Mouse (Mus musculus) midbrain, embryonic 15.5 days (tissue): ENCODE measurements around the gene Clasp2. TPM values are rescaled to one million over a fixed set of nuclear protein-coding genes. Genes with fewer than 3 reads are reported as not detected.
"Not testable (repeated sequence)": the region's sequence is repeated elsewhere in the genome, so short reads cannot be mapped to it uniquely, and the experiment has no call there.

Experiments
- ATAC-seq: fragments of 200-750 bp; cut with Nextera tagmentation; replicated peaks from 2 replicates; pipeline ENCODE4 v1.8.0; 2017; ENCODE audit warnings: moderate TSS enrichment
- H3K27ac ChIP-seq: fragments of 300-500 bp; sonication (generic); 2 replicates; pipeline ENCODE4 v1.5.1; 2015; ENCODE audit warnings: mild to moderate bottlenecking, inconsistent platforms
- H3K27me3 ChIP-seq: fragments of 300-500 bp; sonication (generic); replicated peaks from 2 replicates; pipeline ENCODE4 v1.6.1; 2015; ENCODE audit warnings: inconsistent platforms
- H3K36me3 ChIP-seq: fragments of 300-500 bp; sonication (generic); replicated peaks from 2 replicates; pipeline ENCODE4 v1.6.1; 2015; ENCODE audit warnings: inconsistent platforms
- H3K4me1 ChIP-seq: fragments of 300-500 bp; sonication (generic); 2 replicates; pipeline ENCODE4 v1.6.1; 2015; ENCODE audit warnings: inconsistent platforms
- H3K4me2 ChIP-seq: fragments of 300-500 bp; sonication (generic); 2 replicates; pipeline ENCODE4 v1.6.1; 2015; ENCODE audit warnings: inconsistent platforms, mild to moderate bottlenecking, moderate library complexity
- H3K4me3 ChIP-seq: fragments of 300-500 bp; sonication (generic); 2 replicates; pipeline ENCODE4 v1.5.1; 2015; ENCODE audit warnings: mild to moderate bottlenecking, inconsistent platforms
- H3K9ac ChIP-seq: fragments of 300-500 bp; sonication (generic); 2 replicates; pipeline ENCODE4 v1.6.1; 2015; ENCODE audit warnings: mild to moderate bottlenecking, inconsistent platforms
- H3K9me3 ChIP-seq: fragments of 300-500 bp; sonication (generic); 2 replicates; pipeline ENCODE4 v1.6.1; 2016; ENCODE audit warnings: inconsistent platforms
- WGBS: fragments of 180-500 bp; shearing (Covaris S2); methylation state at CpG from one replicate; pipeline ENCODE4 v1.1.7; 2015; ENCODE audit warnings: mixed read lengths; 5-methylcytosine and 5-hydroxymethylcytosine counted together
- polyA plus RNA-seq: library from polyadenylated mRNA; unstranded; fragments of >200 nt; fragmentation: Nextera tagmentation; extraction: Ambion mirVana; gene quantifications from 2 replicates; pipeline ENCODE4 v1.2.1, GENCODE M21; 2015

The Clasp2 gene
- polyA plus RNA-seq, 1 experiment from 2014 or later: 143 TPM

DNA sequence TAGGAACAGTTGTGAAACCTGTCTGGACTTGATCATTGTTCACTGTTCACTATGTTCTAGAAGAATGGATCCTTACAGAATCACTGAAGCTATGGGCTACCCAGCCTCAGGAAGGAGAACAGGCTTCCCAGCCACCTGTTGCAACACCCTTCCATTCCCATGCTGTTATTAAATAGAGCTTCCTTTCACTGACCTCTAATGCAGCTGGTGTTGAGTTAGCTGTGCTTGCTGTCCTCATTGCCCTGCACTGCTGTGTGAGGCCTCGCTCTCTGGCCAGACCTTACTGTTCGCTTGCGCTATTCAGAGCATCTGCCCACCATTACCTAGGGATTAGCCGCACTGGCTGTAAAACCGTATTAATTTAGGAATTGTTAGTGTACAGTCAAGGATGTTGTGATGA is 96.2 kb downstream of the Clasp2 start:
- Histone ChIP-seq H3K27ac (no peak overlapping the region), H3K4me2 (no peak overlapping the region), H3K4me1 (no peaks in the 10 kb centered on the region), H3K36me3 (peaks cover 4% of the 10 kb centered on the region; the same call in 1 of the 2 replicates), H3K4me3 (no peak overlapping the region), H3K9me3 (no peaks in the 10 kb centered on the region), H3K9ac (no peak overlapping the region), H3K27me3 (no peaks in the 10 kb centered on the region)
- 86% methylated on average over 5 of the region's 5 CpGs for WGBS
- no peak for ATAC-seq

DNA sequence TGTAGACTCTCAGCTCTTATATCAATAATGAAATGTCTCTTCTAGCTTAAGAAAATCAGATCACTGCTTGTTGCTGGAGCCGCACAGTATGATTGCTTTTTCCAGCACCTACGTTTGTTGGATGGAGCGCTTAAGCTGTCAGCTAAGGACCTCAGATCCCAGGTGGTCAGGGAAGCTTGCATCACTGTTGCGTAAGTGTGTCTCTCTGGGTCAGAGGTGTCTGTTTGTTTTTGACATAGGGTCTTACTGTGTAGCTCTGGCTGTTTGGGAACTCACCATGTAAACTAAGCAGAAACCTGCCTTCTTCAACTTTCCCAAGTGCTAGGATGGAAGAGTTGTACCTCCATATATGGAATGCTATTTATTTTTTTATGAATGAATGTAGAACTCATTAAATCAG is 102.8 kb downstream of the Clasp2 start:
- H3K4me2 ChIP-seq: no peak overlapping the region
- no peak overlapping the region for H3K9ac ChIP-seq
- H3K9me3 ChIP-seq: no peaks in the 10 kb centered on the region
- WGBS: 90% methylated on average over 4 of the region's 4 CpGs
- no peak overlapping the region for H3K4me3 ChIP-seq
- no peak overlapping the region for H3K27ac ChIP-seq
- H3K4me1 ChIP-seq: no peaks in the 10 kb centered on the region
- no peak for ATAC-seq
- H3K27me3 ChIP-seq: no peaks in the 10 kb centered on the region
- H3K36me3 ChIP-seq: peaks cover 17% of the 10 kb centered on the region; the same call in 1 of the 2 replicates

DNA sequence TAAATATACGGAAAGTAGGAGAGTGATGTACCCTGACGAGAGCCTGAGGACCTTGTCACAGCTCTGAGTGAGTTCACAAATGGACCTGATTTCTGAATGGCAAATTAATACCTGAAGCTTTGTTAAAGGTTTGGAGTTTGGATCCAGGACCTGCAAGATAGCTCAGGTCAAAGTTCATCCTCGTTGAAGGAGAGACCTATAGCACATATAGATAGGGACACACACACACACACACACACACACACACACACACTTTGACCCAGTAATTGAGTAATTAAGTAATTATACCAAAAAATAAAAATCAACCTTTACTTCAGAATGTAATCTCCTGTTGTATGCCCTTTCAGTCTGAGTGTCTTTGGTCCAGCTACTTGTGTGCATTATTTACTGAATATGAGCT is 114.2 kb downstream of the Clasp2 start:
- no peak for ATAC-seq
- no peaks in the 10 kb centered on the region for H3K4me1 ChIP-seq
- H3K36me3 ChIP-seq: peaks cover 32% of the 10 kb centered on the region; the same call in 1 of the 2 replicates
- H3K4me3 ChIP-seq: no peak overlapping the region
- H3K4me2 ChIP-seq: no peak overlapping the region
- no peaks in the 10 kb centered on the region for H3K9me3 ChIP-seq
- 96% methylated on average over 3 of the region's 3 CpGs for WGBS
- H3K9ac ChIP-seq: no peak overlapping the region
- H3K27ac ChIP-seq: no peak overlapping the region
- no peaks in the 10 kb centered on the region for H3K27me3 ChIP-seq

DNA sequence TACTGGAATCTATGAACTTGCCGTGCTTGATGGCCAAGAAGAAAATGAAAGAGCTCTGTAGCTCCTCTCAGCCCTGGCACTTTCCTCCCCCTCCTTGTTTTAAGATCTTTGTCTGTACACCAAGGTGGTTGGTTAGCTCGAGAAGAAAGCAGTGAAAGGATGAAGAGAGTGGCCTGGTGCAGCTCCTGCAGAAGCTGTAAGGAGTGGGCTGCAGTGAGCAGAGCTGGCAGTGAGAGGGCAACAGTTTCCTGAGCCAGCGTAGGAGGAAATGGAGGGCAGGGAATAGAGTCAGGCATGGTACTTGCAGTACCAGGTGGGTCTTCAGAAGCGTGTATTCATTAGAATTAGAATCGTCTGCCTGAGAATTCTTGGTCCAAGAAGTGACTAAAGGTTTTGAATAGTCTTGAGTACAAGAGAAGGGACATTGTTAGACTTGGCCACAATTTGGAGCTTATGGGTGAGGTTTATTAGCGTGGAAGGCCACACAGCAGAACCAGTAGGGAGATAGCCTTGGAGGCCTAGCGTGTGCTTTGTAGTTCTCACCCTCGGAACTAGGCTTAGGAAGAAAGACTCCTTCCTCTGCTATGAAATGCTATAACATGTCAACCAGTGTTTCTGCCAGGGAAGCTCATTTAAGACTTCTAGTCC is 116.1 kb downstream of the Clasp2 start:
- no peak for ATAC-seq
- H3K9me3 ChIP-seq: no peaks in the 10 kb centered on the region
- H3K4me1 ChIP-seq: no peaks in the 10 kb centered on the region
- WGBS: 90% methylated on average over 8 of the region's 8 CpGs
- H3K4me2 ChIP-seq: no peak overlapping the region
- peaks cover 28% of the 10 kb centered on the region for H3K36me3 ChIP-seq
- no peaks in the 10 kb centered on the region for H3K27me3 ChIP-seq
- no peak overlapping the region for H3K4me3 ChIP-seq
- H3K27ac ChIP-seq: no peak overlapping the region
- H3K9ac ChIP-seq: no peak overlapping the region

DNA sequence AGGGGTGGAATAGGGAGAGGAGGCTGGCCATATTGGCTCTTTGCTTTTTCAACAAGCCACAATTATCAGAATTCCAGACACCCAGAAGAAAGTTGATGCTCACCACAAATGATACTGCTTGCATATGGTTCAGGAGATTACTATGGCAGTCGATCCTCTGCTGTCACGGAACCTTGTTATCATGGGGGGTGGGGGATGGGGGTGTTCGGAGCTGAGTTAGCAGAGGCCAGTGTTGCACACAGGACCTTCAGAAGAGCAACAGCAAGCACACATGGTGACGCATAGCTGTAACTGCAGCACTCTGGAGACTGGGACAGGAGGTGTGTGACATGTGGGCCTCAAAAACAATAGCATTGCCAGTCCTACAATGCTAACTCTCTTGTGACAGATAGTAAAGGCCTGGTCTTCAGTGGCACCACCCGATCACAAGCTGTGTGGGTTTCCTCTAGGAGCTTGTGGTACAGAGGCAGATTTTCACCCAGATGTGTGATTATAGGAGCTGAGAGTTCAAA is 116.7 kb downstream of the Clasp2 start:
- ATAC-seq: no peak
- 87% methylated on average over 5 of the region's 5 CpGs for WGBS
- H3K36me3 ChIP-seq: peaks cover 29% of the 10 kb centered on the region

DNA sequence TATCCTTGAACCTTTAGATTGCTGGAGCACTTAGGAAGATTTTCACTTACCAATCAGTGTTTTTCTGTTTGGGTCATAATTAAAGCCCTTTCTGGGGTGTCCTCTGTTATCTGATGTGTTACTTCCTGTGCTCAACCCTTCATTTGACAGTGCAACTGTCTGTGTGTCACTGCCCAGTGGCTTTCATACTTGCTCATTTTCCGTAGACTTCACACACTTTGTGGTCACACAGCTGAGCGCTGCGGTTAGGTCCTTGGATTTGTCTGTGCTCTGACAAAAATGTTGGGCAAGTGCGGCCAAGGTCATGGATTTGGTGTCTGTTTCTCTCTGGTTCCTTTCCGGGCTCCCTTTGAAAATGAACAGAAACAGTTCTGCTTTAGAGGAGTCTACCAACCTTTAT is 118.1 kb downstream of the Clasp2 start:
- WGBS: 94% methylated on average over 5 of the region's 5 CpGs
- Histone ChIP-seq H3K36me3 (peaks cover 24% of the 10 kb centered on the region), H3K4me2 (no peak overlapping the region), H3K4me3 (no peak overlapping the region), H3K9me3 (no peaks in the 10 kb centered on the region), H3K9ac (no peak overlapping the region), H3K4me1 (no peaks in the 10 kb centered on the region), H3K27ac (no peak overlapping the region), H3K27me3 (no peaks in the 10 kb centered on the region)
- no peak for ATAC-seq

More for the DNA sequence above, 116.7 kb downstream of the Clasp2 start:
- H3K4me2 ChIP-seq: no peak overlapping the region
- no peaks in the 10 kb centered on the region for H3K4me1 ChIP-seq
- no peak overlapping the region for H3K27ac ChIP-seq
- H3K4me3 ChIP-seq: no peak overlapping the region
- no peaks in the 10 kb centered on the region for H3K27me3 ChIP-seq
- H3K9ac ChIP-seq: no peak overlapping the region
- H3K9me3 ChIP-seq: no peaks in the 10 kb centered on the region

DNA sequence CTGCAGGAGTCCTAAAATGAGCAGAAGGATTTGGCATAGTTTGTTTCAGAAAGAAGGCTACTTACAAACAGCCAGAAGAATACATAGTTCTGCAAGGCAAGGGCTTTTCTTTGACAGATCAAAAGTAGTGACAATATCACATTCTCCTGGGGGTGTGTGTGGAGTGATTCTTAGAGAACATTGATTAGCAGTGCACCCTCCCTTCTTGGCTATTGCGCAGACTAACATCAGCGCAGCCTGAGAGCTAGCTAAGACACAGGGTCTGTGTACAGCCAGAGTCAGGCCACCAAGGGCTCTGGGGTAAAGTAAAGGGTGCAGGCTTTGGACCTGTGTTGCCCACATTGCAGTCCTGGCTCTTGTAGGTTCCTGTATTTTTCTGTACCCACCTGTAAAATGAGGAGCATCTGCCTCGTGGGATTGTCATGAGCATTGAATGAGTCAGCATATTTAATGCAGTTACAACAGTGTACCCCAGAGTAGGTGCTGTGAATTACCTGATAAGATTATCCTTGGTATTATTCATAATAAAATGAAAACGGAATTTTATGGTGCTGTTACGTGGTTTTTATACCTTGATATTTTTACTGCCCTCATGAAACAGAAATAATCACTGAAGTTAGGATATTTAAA is 122.2 kb downstream of the Clasp2 start:
- H3K4me3 ChIP-seq: no peak overlapping the region
- no peak overlapping the region for H3K4me2 ChIP-seq
- peaks cover 34% of the 10 kb centered on the region for H3K36me3 ChIP-seq
- H3K27ac ChIP-seq: no peak overlapping the region
- no peak overlapping the region for H3K9ac ChIP-seq
- no peak for ATAC-seq
- H3K4me1 ChIP-seq: no peaks in the 10 kb centered on the region
- no peaks in the 10 kb centered on the region for H3K27me3 ChIP-seq
- no peaks in the 10 kb centered on the region for H3K9me3 ChIP-seq
- 90% methylated on average over 5 of the region's 5 CpGs for WGBS

DNA sequence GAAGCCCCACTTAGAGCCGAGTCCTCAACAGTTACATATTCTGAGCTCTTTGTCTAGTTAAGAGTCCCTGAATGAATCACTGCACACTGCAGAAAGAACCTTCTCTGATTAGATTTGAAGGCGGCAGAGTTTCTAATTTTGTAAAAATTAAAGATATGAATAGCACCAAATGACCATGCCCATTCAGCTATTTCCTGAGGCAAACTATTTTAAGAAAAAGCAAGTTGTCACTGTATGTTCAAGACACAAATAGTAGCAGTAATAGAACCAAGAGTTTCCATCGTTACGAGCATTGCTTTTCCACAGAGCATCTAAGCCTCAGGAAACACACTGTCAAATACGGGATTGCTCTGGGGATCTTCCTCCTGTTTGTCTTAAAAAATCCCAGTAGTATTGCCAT is 126.7 kb downstream of the Clasp2 start:
- Histone ChIP-seq H3K36me3 (peaks cover 43% of the 10 kb centered on the region), H3K9me3 (no peaks in the 10 kb centered on the region), H3K27ac (no peak overlapping the region), H3K9ac (no peak overlapping the region), H3K4me1 (no peaks in the 10 kb centered on the region), H3K27me3 (no peaks in the 10 kb centered on the region), H3K4me2 (no peak overlapping the region), H3K4me3 (no peak overlapping the region)
- 88% methylated on average over 5 of the region's 5 CpGs for WGBS
- ATAC-seq: no peak

DNA sequence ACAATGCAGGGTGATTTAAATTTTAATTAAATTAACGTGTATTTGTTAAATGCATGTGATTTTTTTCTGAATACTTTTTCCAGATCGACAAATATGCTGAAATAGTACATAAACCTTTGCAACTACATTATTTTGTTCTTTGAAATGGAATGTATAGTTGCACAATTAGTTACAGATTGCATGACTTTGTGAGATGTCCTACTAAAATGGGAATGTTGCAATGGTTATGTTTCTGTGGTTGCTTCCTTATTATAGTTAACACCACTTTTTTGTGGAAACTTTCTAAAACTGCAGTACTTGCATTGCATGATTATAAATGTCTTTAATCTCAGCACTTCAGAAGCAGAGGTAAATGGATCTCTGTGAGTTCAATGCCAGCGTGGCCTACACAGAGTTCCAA is 153.6 kb downstream of the Clasp2 start:
- H3K9me3 ChIP-seq: no peaks in the 10 kb centered on the region
- ATAC-seq: no peak
- 97% methylated on average over 3 of the region's 3 CpGs for WGBS
- no peaks in the 10 kb centered on the region for H3K4me1 ChIP-seq
- H3K4me2 ChIP-seq: no peak overlapping the region
- no peaks in the 10 kb centered on the region for H3K27me3 ChIP-seq
- no peak overlapping the region for H3K27ac ChIP-seq
- no peak overlapping the region for H3K4me3 ChIP-seq
- no peak overlapping the region for H3K9ac ChIP-seq
- H3K36me3 ChIP-seq: peaks cover 60% of the 10 kb centered on the region

DNA sequence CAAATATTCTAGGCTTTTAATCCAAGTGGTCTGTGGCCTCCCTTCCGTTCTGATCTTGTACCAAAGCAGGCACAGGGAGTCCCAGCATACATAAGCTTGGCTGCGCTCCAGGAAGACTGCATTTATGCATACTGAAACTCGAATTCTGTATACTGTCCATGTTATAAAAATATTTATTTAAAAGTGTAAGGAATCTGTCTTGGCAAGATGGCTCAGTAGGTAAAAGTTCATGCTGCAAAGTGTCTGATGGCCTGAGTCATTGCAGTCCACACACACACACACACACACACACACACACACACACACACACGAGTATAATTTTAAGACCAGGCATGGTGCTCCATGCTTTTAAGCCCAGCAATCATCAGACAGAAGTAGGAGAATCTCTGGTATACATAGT is 161.9 kb downstream of the Clasp2 start:
- ATAC-seq: no peak
- H3K36me3 ChIP-seq: peaks cover 76% of the 10 kb centered on the region
- no peak overlapping the region for H3K9ac ChIP-seq
- no peaks in the 10 kb centered on the region for H3K9me3 ChIP-seq
- H3K4me2 ChIP-seq: no peak overlapping the region
- H3K27me3 ChIP-seq: no peaks in the 10 kb centered on the region
- WGBS: 87% methylated on average over 4 of the region's 4 CpGs
- H3K27ac ChIP-seq: no peak overlapping the region
- H3K4me1 ChIP-seq: no peaks in the 10 kb centered on the region
- H3K4me3 ChIP-seq: no peak overlapping the region

DNA sequence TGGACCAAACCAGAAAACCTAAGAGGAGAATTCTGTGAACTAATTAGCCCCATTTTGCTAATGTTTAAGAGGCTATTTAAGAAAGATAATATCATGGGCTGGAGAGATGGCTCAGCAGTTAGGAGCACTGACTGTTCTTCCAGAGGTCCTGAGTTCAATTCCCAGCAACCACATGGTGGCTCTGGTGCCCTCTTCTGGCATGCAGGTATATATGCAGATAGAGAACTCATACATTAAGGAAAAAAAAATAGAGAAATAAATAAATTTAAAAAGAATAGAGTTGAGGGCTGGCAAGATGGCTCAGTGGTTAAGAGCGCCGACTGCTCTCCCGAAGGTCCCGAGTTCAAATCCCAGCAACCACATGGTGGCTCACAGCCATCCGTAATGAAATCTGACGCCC is 163.0 kb downstream of the Clasp2 start:
- not testable (repeated sequence) for H3K27me3 ChIP-seq, H3K4me1 ChIP-seq, ATAC-seq, H3K9ac ChIP-seq, H3K9me3 ChIP-seq, H3K4me3 ChIP-seq, H3K27ac ChIP-seq, H3K4me2 ChIP-seq
- peaks cover 84% of the 10 kb centered on the region for H3K36me3 ChIP-seq
- 98% methylated on average over 6 of the region's 6 CpGs for WGBS

DNA sequence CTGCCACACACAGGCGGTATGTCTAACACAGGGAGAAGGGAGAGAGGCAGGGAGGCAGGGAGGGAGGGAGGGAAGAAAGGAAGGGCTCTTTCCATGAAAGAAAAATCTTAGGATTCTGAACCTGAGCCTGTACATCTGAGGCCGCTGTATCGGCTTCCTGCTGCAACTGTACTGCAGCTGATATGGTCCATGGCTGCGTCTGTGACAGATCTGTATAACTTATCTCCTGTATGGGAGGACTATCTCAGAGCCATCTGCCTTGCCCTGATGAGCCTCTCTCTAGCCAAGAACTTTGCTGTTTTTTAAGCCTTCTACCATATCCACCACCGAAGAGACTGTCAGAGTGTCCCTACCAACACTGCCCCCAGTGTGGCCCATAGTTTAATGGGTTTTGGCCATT is 174.5 kb downstream of the Clasp2 start:
- no peak overlapping the region for H3K4me3 ChIP-seq
- H3K27me3 ChIP-seq: no peaks in the 10 kb centered on the region
- no peaks in the 10 kb centered on the region for H3K9me3 ChIP-seq
- 87% methylated on average over 5 of the region's 5 CpGs for WGBS
- no peak overlapping the region for H3K27ac ChIP-seq
- no peak overlapping the region for H3K4me2 ChIP-seq
- H3K4me1 ChIP-seq: no peaks in the 10 kb centered on the region
- no peak for ATAC-seq
- H3K9ac ChIP-seq: no peak overlapping the region
- peaks cover 47% of the 10 kb centered on the region for H3K36me3 ChIP-seq

DNA sequence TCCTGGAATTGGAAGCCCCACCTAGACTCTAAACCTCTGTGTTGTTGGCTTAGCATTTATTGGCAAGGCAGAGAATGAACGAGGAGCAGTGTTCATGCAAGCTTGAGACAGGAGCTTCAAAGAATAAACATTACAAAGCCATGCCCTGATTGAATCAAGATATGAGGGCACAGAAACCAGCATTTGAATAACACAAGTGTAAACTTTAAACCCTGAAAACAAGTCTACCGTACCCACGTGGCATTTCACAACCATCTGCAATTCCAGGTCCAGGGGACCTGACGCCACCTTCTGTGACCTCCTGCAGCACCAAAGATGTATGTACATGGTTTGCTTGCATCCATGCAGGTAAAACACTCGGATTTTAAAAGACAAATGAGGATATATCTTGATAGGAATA is 181.4 kb downstream of the Clasp2 start:
- Histone ChIP-seq H3K36me3 (peaks cover 36% of the 10 kb centered on the region), H3K27ac (no peak overlapping the region), H3K4me3 (no peak overlapping the region), H3K4me1 (no peaks in the 10 kb centered on the region), H3K27me3 (no peaks in the 10 kb centered on the region), H3K4me2 (no peak overlapping the region), H3K9me3 (no peaks in the 10 kb centered on the region), H3K9ac (no peak overlapping the region)
- WGBS: 96% methylated on average over 5 of the region's 5 CpGs
- no peak for ATAC-seq
